Mouse (Mus musculus): ENCODE data around the gene Rnf10. TPM values are rescaled to one million over a fixed set of nuclear protein-coding genes. Genes with fewer than 3 reads are reported as not detected.
A peak's percentile ranks its signal among the peaks of the same experiment; 100 is the strongest.

Rnf10 gene
- polyA plus RNA-seq, 1 experiment from 2014 or later: 202 TPM

- Histone ChIP-seq H3K9ac (peak overlapping the region; percentile 99), H3K27ac (peak overlapping the region; percentile 87), H3K4me1 (peaks cover 33% of the 10 kb centered on the region), H3K27me3 (no peaks in the 10 kb centered on the region), H3K4me2 (replicated peaks) (peak overlapping the region; percentile 91), H3K9me3 (replicated peaks) (no peaks in the 10 kb centered on the region), H3K36me3 (peaks cover 9% of the 10 kb centered on the region), H3K4me3 (peak overlapping the region; percentile 100)
- peak; percentile 63; the same call in 1 of the 2 replicates for ATAC-seq (ENCODE audit: low FRiP score)
- WGBS: under 1% methylated on average over 75 of the region's 77 CpGs
Measured at GRCm38 (mm10) chr5:115271931-115272811, 527 bp downstream of the Rnf10 start.

DNA sequence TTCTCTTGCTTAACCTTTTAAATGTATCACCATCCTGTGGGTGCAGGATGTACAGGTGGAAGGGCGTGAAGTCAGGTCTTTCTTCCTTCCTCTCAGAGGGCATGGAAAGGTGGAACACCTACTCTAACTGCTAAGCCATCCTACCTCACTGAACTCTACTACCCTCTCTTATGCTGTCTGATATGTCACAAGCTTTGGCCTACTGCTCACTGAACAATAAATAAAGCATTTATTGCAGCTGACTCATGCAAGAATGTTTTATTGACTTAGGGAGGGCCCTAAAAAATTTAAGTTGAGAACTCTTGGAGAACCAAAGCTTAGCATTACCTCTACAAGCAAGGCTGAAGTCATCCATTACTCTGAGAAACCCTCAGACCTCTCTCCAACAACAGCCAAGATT lies 2.7 kb downstream of the Rnf10 start:
- H3K9ac ChIP-seq: peak overlapping the region; percentile 35; the same call in 1 of the 2 replicates
- WGBS: 100% methylated on average over 1 of the region's 1 CpGs

GRCm38 (mm10) chr5:115268266-115268665 lies 4.4 kb downstream of the Rnf10 start:
- Histone ChIP-seq H3K9ac (no peak overlapping the region), H3K36me3 (peaks cover 24% of the 10 kb centered on the region), H3K4me1 (peaks cover 38% of the 10 kb centered on the region), H3K27ac (no peak overlapping the region), H3K27me3 (no peaks in the 10 kb centered on the region), H3K9me3 (replicated peaks) (no peaks in the 10 kb centered on the region), H3K4me2 (replicated peaks) (no peak overlapping the region), H3K4me3 (no peak overlapping the region)
- no peak for ATAC-seq (ENCODE audit: low FRiP score)
- 76% methylated on average over 3 of the region's 3 CpGs for WGBS

More for the DNA sequence above, 2.7 kb downstream of the Rnf10 start:
- H3K4me3 ChIP-seq: peak overlapping the region; percentile 8; the same call in 1 of the 2 replicates
- H3K27me3 ChIP-seq: no peaks in the 10 kb centered on the region
- no peaks in the 10 kb centered on the region for H3K9me3 ChIP-seq (replicated peaks)
- ATAC-seq (ENCODE audit: low FRiP score): no peak
- H3K36me3 ChIP-seq: peaks cover 22% of the 10 kb centered on the region
- H3K4me1 ChIP-seq: peaks cover 41% of the 10 kb centered on the region
- no peak overlapping the region for H3K27ac ChIP-seq
- H3K4me2 ChIP-seq (replicated peaks): peak overlapping the region; percentile 91

- Histone ChIP-seq H3K4me1 (peaks cover 36% of the 10 kb centered on the region), H3K4me3 (no peak overlapping the region), H3K36me3 (peaks cover 24% of the 10 kb centered on the region), H3K27me3 (no peaks in the 10 kb centered on the region), H3K4me2 (replicated peaks) (no peak overlapping the region), H3K9ac (no peak overlapping the region), H3K27ac (no peak overlapping the region), H3K9me3 (replicated peaks) (no peaks in the 10 kb centered on the region)
- ATAC-seq (ENCODE audit: low FRiP score): no peak
- 89% methylated on average over 3 of the region's 3 CpGs for WGBS
Measured at GRCm38 (mm10) chr5:115267469-115268045, 5.1 kb downstream of the Rnf10 start.

- Histone ChIP-seq H3K27me3 (no peaks in the 10 kb centered on the region), H3K27ac (no peak overlapping the region), H3K4me1 (peaks cover 36% of the 10 kb centered on the region), H3K36me3 (peaks cover 24% of the 10 kb centered on the region), H3K4me2 (replicated peaks) (no peak overlapping the region), H3K9ac (no peak overlapping the region), H3K9me3 (replicated peaks) (no peaks in the 10 kb centered on the region), H3K4me3 (no peak overlapping the region)
- no peak for ATAC-seq (ENCODE audit: low FRiP score)
- WGBS: 91% methylated on average over 8 of the region's 8 CpGs
Measured at GRCm38 (mm10) chr5:115266787-115267468, 5.8 kb downstream of the Rnf10 start.

GRCm38 (mm10) chr5:115266340-115266739 lies 6.4 kb downstream of the Rnf10 start:
- Histone ChIP-seq H3K9me3 (replicated peaks) (no peaks in the 10 kb centered on the region), H3K4me1 (peaks cover 32% of the 10 kb centered on the region), H3K27me3 (no peaks in the 10 kb centered on the region), H3K4me3 (no peak overlapping the region), H3K27ac (0 out of 2 replicates have a peak overlapping the region, but pooled peaks have one; percentile 1), H3K36me3 (peaks cover 24% of the 10 kb centered on the region), H3K9ac (no peak overlapping the region), H3K4me2 (replicated peaks) (peak overlapping the region; percentile 3; the same call in 1 of the 2 replicates)
- 91% methylated on average over 5 of the region's 5 CpGs for WGBS
- ATAC-seq (ENCODE audit: low FRiP score): no peak

GRCm38 (mm10) chr5:115262502-115263291 lies 10.0 kb downstream of the Rnf10 start:
- Histone ChIP-seq H3K27me3 (no peaks in the 10 kb centered on the region), H3K27ac (no peak overlapping the region), H3K4me2 (replicated peaks) (no peak overlapping the region), H3K36me3 (peaks cover 41% of the 10 kb centered on the region), H3K4me3 (no peak overlapping the region), H3K4me1 (peaks cover 8% of the 10 kb centered on the region; the same call in 1 of the 2 replicates), H3K9ac (no peak overlapping the region), H3K9me3 (replicated peaks) (no peaks in the 10 kb centered on the region)
- no peak for ATAC-seq (ENCODE audit: low FRiP score)
- 90% methylated on average over 14 of the region's 14 CpGs for WGBS

- ATAC-seq (ENCODE audit: low FRiP score): no peak
- Histone ChIP-seq H3K4me2 (replicated peaks) (no peak overlapping the region), H3K36me3 (peaks cover 45% of the 10 kb centered on the region), H3K4me3 (no peak overlapping the region), H3K27ac (no peak overlapping the region), H3K27me3 (no peaks in the 10 kb centered on the region), H3K9me3 (replicated peaks) (no peaks in the 10 kb centered on the region), H3K9ac (no peak overlapping the region), H3K4me1 (peaks cover 8% of the 10 kb centered on the region; the same call in 1 of the 2 replicates)
- 100% methylated on average over 1 of the region's 1 CpGs for WGBS
Measured at GRCm38 (mm10) chr5:115261880-115262279, 10.8 kb downstream of the Rnf10 start.

GRCm38 (mm10) chr5:115261141-115261540 lies 11.6 kb downstream of the Rnf10 start:
- no peak overlapping the region for H3K4me3 ChIP-seq
- H3K36me3 ChIP-seq: peaks cover 45% of the 10 kb centered on the region
- ATAC-seq (ENCODE audit: low FRiP score): no peak
- no peak overlapping the region for H3K9ac ChIP-seq
- H3K4me1 ChIP-seq: peaks cover 4% of the 10 kb centered on the region; the same call in 1 of the 2 replicates
- no peak overlapping the region for H3K4me2 ChIP-seq (replicated peaks)
- H3K9me3 ChIP-seq (replicated peaks): no peaks in the 10 kb centered on the region
- 91% methylated on average over 8 of the region's 8 CpGs for WGBS
- H3K27me3 ChIP-seq: no peaks in the 10 kb centered on the region
- H3K27ac ChIP-seq: no peak overlapping the region

DNA sequence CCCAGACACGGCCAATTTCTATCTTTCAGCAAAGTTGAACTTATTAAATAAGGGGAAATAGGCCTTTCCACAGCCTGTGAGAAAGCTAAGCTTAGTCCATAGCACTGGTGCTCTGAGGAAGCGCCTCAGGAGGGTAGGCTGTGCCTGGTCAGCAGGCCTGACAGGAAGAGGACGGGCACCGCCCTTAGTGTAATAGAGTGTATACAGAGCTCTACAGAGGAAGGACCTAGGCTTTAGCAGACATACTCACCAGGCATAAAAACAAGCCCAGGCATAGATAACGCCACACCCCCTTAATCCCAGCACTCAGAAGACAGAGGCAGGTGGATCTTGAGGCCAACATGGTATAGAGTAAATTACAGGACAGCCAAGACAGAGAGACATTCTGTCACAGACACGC lies 12.3 kb downstream of the Rnf10 start:
- H3K9ac ChIP-seq: no peak overlapping the region
- no peak overlapping the region for H3K27ac ChIP-seq
- H3K4me2 ChIP-seq (replicated peaks): no peak overlapping the region
- no peaks in the 10 kb centered on the region for H3K9me3 ChIP-seq (replicated peaks)
- WGBS: 90% methylated on average over 6 of the region's 6 CpGs
- no peaks in the 10 kb centered on the region for H3K4me1 ChIP-seq
- H3K4me3 ChIP-seq: no peak overlapping the region
- H3K27me3 ChIP-seq: no peaks in the 10 kb centered on the region
- no peak for ATAC-seq (ENCODE audit: low FRiP score)
- H3K36me3 ChIP-seq: peaks cover 49% of the 10 kb centered on the region

DNA sequence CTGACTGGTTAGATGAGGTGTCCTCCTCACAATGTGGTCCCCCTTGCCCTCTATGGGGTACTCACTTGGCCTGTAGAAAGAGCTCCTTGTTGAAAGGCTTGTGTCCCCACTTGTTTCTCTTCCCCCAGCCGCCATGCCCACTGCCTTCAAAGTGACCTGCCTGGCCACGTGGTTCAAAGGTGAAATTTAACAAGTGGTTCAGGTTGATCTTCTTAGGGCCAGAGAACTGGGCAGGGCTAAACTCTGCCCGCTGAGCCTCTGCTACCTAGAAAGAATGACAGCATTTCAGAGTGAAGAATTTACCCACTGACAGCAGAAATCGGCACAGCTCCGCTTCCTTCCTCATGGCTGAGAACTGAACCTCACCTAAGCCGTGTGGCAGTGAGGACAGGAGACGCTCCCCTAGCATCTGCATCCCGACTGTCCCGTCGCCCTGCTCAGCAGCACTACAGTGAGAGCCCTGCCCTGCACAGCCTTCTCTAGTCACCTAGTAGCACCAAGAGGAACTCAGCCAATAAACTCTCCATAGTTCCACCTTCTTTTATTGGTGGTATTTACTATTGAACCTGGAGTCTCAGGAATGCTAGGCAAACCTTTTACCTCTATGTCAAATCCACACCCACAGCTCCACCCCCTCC lies 15.7 kb downstream of the Rnf10 start:
- no peak for ATAC-seq (ENCODE audit: low FRiP score)
- WGBS: 94% methylated on average over 10 of the region's 10 CpGs

More for the DNA sequence above, 15.7 kb downstream of the Rnf10 start:
- Histone ChIP-seq H3K4me2 (replicated peaks) (no peak overlapping the region), H3K27me3 (no peaks in the 10 kb centered on the region), H3K4me1 (no peaks in the 10 kb centered on the region), H3K9me3 (replicated peaks) (no peaks in the 10 kb centered on the region), H3K27ac (no peak overlapping the region), H3K36me3 (peaks cover 52% of the 10 kb centered on the region), H3K4me3 (no peak overlapping the region), H3K9ac (no peak overlapping the region)
